Mouse (Mus musculus) B cell, adult 62 days (primary cell): Measurements from ENCODE around the gene Ftcd. TPM values are rescaled to one million over a fixed set of nuclear protein-coding genes. Genes with fewer than 3 reads are reported as not detected.

Experiments
- total RNA-seq: library from RNA; stranded (reverse); gene quantifications from 4 replicates; pipeline ENCODE4 v1.2.4, GENCODE M21; 2023

Gene Ftcd
- total RNA-seq: not detected in 4 replicates

GRCm38 (mm10) chr10:76575374-76575773, at the start of gene Ftcd:
Ftcd (plus strand) TSS chr10:76575648.

GRCm38 (mm10) chr10:76531375-76531774, 44.1 kb upstream of the Ftcd start, which contains the start of gene Lss:
Lss (plus strand) TSS chr10:76531588.

GRCm38 (mm10) chr10:76561972-76562371, 13.5 kb upstream of the Ftcd start, which contains the start of gene Spatc1l:
Spatc1l (plus strand) TSS chr10:76562272.

GRCm38 (mm10) chr10:76622928-76623680, 47.7 kb downstream of the Ftcd start, which contains the start of gene Col6a2:
Col6a2 (minus strand) TSS chr10:76623630.

Other genes with a start within 250 kb of the Ftcd start
- 5.8 to 8.5 TPM (median 6.7 TPM) in 4 replicates for gene Dip2a, start 230.4 kb upstream of the Ftcd start, total RNA-seq
- gene AC141477.1, start 135.2 kb upstream of the Ftcd start, total RNA-seq: 5.2 to 28.2 TPM (median 11.7 TPM) in 4 replicates
- 57.8 to 72.5 TPM (median 63.6 TPM) in 4 replicates for gene Pcnt, start 132.9 kb upstream of the Ftcd start, total RNA-seq
- not detected in 4 replicates for gene 2610028H24Rik, start 126.6 kb upstream of the Ftcd start, total RNA-seq
- gene Mcm3ap, start 106.7 kb upstream of the Ftcd start, total RNA-seq: 66.9 to 82.3 TPM (median 73.1 TPM) in 4 replicates
- gene Ybey, start 106.5 kb upstream of the Ftcd start, total RNA-seq: 1.2 to 2.1 TPM (median 1.6 TPM) in 4 replicates
- 11.9 to 28.3 TPM (median 18.9 TPM) in 4 replicates for gene Lss, start 44.1 kb upstream of the Ftcd start, total RNA-seq
- gene Spatc1l, start 13.4 kb upstream of the Ftcd start, total RNA-seq: not detected in 4 replicates
- gene Col6a2, start 48.0 kb downstream of the Ftcd start, total RNA-seq: not detected in 4 replicates
- gene Col6a1, start 150.5 kb downstream of the Ftcd start, total RNA-seq: 0.17 to 0.21 TPM in 2 of 4 replicates, not detected in the others